Mouse (Mus musculus): ENCODE results near the gene Fam71a. TPM values are rescaled to one million over a fixed set of nuclear protein-coding genes. Genes with fewer than 3 reads are reported as not detected.

Gene Fam71a
- polyA plus RNA-seq, 1 experiment from 2014 or later: not detected

- Histone ChIP-seq H3K36me3 (no peaks in the 10 kb centered on the region), H3K4me3 (no peak overlapping the region), H3K27ac (no peak overlapping the region), H3K4me1 (replicated peaks) (0 out of 2 replicates have a peak, but pooled peaks cover 5% of the 10 kb centered on the region), H3K9me3 (peaks cover 13% of the 10 kb centered on the region), H3K27me3 (ENCODE audit: insufficient read depth, poor library complexity, severe bottlenecking) (no peaks in the 10 kb centered on the region)
- 80% methylated on average over 5 of the region's 5 CpGs for WGBS
- no peak for DNase-seq (ENCODE audit: low spot score)
Observed at GRCm38 (mm10) chr1:191132240-191132639, 32.4 kb downstream of the Fam71a start.

DNA sequence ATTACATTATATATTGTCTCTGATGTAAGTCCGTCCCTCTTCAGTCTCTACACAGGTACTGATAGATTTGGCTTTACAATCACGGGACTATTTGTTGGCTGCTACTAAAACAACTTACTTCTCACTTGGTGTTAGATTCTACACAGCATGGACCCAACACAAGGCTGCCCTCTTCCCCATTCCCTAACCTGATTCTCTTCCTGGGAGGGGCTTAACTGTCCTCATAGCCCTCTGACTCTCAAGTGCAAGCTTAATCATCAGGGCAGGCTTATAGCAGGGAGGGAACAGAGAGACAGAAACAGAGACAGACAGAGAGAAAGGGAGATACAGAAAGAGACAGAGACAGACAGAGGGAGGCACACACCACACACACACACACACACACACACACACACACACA lies 32.9 kb downstream of the Fam71a start:
- peaks cover 13% of the 10 kb centered on the region for H3K9me3 ChIP-seq
- no peaks in the 10 kb centered on the region for H3K36me3 ChIP-seq
- no peaks in the 10 kb centered on the region for H3K27me3 ChIP-seq (ENCODE audit: insufficient read depth, poor library complexity, severe bottlenecking)
- no peak overlapping the region for H3K27ac ChIP-seq
- 88% methylated on average over 2 of the region's 2 CpGs for WGBS
- 0 out of 2 replicates have a peak, but pooled peaks cover 5% of the 10 kb centered on the region for H3K4me1 ChIP-seq (replicated peaks)
- no peak overlapping the region for H3K4me3 ChIP-seq
- no peak for DNase-seq (ENCODE audit: low spot score)

DNA sequence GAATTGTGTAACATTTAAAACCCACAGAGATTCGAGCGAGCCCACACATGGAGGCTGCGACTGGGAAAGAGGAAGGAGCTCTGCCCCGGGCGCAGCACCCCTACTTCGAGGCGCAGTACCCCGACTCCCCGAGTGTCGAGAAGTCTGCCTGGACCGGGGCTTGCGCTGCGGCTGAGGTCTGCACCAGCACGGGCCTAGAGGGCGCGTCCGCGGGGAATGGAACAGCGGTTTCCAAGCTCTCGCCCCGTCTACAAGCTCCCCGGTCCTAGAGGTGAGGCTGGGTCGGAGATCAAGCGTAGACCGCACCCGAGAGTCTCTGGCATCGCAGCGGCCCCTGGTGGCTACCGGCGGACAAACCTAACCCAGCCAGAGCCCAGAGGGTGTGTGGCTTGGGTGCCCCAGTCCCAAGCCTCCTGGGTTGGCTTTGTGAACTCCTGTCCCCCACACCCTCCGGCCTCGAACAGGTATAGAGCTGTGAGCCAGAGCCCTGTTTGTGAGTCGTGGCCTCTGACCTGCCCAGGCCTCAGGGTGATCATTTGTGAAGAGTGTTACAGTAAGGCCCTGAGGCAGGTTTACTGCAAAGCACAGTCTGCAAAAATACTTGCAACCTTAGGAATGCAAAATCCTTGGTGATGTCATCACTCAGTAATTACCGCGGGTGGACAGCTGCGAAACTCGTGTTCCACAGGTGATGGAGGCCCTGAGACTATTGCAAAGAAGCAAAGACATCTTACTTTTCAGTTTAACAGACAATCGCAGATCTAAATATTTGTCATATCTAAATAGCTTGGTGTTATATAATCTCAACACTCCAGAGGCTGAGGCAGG lies 38.6 kb downstream of the Fam71a start:
- Histone ChIP-seq H3K36me3 (no peaks in the 10 kb centered on the region), H3K27me3 (ENCODE audit: insufficient read depth, poor library complexity, severe bottlenecking) (peaks cover 23% of the 10 kb centered on the region), H3K9me3 (peaks cover 13% of the 10 kb centered on the region), H3K4me3 (peak overlapping the region; percentile 46), H3K27ac (0 out of 2 replicates have a peak overlapping the region, but pooled peaks have one; percentile 6), H3K4me1 (replicated peaks) (peaks cover 15% of the 10 kb centered on the region)
- WGBS: 15% methylated on average over 38 of the region's 38 CpGs
- peak; percentile 78 for DNase-seq (ENCODE audit: low spot score)

GRCm38 (mm10) chr1:191124288-191124687 lies 40.3 kb downstream of the Fam71a start:
- Histone ChIP-seq H3K36me3 (no peaks in the 10 kb centered on the region), H3K27ac (no peak overlapping the region), H3K4me3 (no peak overlapping the region), H3K9me3 (peaks cover 3% of the 10 kb centered on the region; the same call in 1 of the 2 replicates), H3K4me1 (replicated peaks) (peaks cover 15% of the 10 kb centered on the region), H3K27me3 (ENCODE audit: insufficient read depth, poor library complexity, severe bottlenecking) (peaks cover 23% of the 10 kb centered on the region)
- WGBS: 66% methylated on average over 4 of the region's 4 CpGs
- no peak for DNase-seq (ENCODE audit: low spot score)

GRCm38 (mm10) chr1:191123696-191124095 lies 40.9 kb downstream of the Fam71a start:
- 86% methylated on average over 2 of the region's 2 CpGs for WGBS
- H3K9me3 ChIP-seq: no peaks in the 10 kb centered on the region
- peaks cover 23% of the 10 kb centered on the region for H3K27me3 ChIP-seq (ENCODE audit: insufficient read depth, poor library complexity, severe bottlenecking)
- DNase-seq (ENCODE audit: low spot score): no peak
- no peaks in the 10 kb centered on the region for H3K36me3 ChIP-seq
- H3K4me1 ChIP-seq (replicated peaks): peaks cover 15% of the 10 kb centered on the region
- H3K27ac ChIP-seq: no peak overlapping the region
- H3K4me3 ChIP-seq: no peak overlapping the region

DNA sequence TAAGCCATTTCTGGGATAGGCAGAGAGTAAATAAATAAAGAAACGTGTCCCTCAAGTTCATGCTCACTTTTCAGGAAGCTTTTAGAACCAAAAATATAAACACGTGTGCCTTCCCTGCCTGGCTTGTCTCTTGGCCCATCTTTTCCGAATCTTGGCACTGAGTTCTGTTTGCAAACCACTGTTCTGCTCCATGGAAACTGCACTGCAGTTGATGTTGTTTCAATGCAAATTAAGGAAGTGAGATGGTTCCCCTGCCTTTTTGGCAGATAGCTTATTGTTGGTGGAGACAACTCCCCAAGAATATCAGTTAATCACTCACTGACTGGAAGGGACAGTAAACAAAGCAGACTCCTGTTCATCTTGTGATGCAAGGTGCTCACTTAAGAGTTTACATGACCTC lies 41.9 kb downstream of the Fam71a start:
- peaks cover 15% of the 10 kb centered on the region for H3K4me1 ChIP-seq (replicated peaks)
- no peak for DNase-seq (ENCODE audit: low spot score)
- no peak overlapping the region for H3K27ac ChIP-seq
- WGBS: 85% methylated on average over 3 of the region's 3 CpGs
- H3K9me3 ChIP-seq: no peaks in the 10 kb centered on the region
- H3K36me3 ChIP-seq: no peaks in the 10 kb centered on the region
- peaks cover 23% of the 10 kb centered on the region for H3K27me3 ChIP-seq (ENCODE audit: insufficient read depth, poor library complexity, severe bottlenecking)
- H3K4me3 ChIP-seq: no peak overlapping the region

DNA sequence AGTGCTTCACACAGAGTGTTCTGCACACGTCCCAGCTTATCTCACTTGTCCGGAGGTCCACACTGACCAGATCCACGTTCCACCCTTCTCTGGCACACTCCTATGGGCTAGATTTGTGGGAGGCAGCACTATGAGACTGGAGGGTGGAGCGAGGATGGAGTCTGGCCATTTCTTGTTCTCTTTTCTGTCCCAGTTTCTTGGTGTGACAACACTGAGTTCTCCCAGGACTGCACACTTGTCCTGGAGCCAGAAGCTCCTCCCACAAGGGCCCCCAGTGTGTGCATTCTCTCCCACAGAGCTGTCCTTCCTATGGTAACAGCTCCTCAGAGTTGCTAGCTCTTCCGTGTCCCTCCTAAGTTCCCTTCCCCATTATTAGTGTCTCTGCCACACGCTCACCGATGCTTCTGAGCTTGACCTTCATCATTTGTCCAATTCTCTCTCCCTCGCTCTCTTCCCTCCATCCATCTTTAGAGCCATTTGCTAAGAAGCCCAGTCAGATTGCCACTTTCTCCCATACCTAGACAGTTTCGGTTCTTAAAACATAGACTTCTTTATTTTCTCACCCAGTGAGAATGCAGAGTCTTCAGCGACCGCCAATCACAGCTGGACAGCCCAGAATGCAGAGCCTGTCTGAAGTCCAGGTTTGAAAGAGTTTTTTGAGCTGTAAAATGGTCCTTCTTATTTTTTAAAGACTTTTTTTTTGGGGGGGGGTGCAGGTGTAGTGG lies 48.9 kb downstream of the Fam71a start:
- H3K36me3 ChIP-seq: no peaks in the 10 kb centered on the region
- H3K4me1 ChIP-seq (replicated peaks): peaks cover 18% of the 10 kb centered on the region
- H3K27me3 ChIP-seq (ENCODE audit: insufficient read depth, poor library complexity, severe bottlenecking): no peaks in the 10 kb centered on the region
- WGBS: 80% methylated on average over 11 of the region's 11 CpGs
- no peak for DNase-seq (ENCODE audit: low spot score)
- H3K27ac ChIP-seq: no peak overlapping the region
- no peaks in the 10 kb centered on the region for H3K9me3 ChIP-seq
- H3K4me3 ChIP-seq: no peak overlapping the region

DNA sequence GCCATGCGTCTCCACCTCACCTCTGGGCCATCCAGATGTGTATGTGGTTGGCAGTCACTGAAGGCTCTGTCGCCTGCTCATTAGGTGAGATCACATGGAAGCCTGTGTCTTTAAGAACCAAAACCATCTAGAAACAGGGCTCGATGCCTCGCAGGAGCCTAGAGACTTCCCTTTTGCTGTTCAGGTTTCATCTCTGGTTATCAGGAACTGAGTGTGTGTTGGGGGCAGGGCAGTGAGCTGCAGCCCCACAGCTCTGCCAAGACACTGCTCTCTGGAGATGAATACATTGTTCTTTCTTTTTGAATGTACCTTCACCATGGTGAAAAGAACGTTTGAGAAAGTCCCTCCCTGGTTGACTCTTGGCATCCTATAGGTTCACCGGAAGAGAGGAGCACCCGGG lies 49.7 kb downstream of the Fam71a start:
- Histone ChIP-seq H3K4me1 (replicated peaks) (peaks cover 18% of the 10 kb centered on the region), H3K27ac (peak overlapping the region; percentile 31; the same call in 1 of the 2 replicates), H3K27me3 (ENCODE audit: insufficient read depth, poor library complexity, severe bottlenecking) (no peaks in the 10 kb centered on the region), H3K36me3 (no peaks in the 10 kb centered on the region), H3K4me3 (no peak overlapping the region), H3K9me3 (no peaks in the 10 kb centered on the region)
- no peak for DNase-seq (ENCODE audit: low spot score)
- 80% methylated on average over 7 of the region's 7 CpGs for WGBS

Other genes with a start within 250 kb of the Fam71a start
- gene Angel2, start 239.7 kb downstream of the Fam71a start, polyA plus RNA-seq (2016; fragmentation: Nextera tagmentation; extraction: Ambion mirVana): 52.9 and 53.5 TPM in 2 replicates
- gene Vash2, start 185.5 kb downstream of the Fam71a start, polyA plus RNA-seq (2016; fragmentation: Nextera tagmentation; extraction: Ambion mirVana): 39.1 and 50.5 TPM in 2 replicates
- 6.4 and 6.9 TPM in 2 replicates for gene Flvcr1, start 138.7 kb downstream of the Fam71a start, polyA plus RNA-seq (2016; fragmentation: Nextera tagmentation; extraction: Ambion mirVana)
- not detected in 2 replicates for gene Spata45, start 128.2 kb downstream of the Fam71a start, polyA plus RNA-seq (2016; fragmentation: Nextera tagmentation; extraction: Ambion mirVana)
- gene Tatdn3, start 101.9 kb downstream of the Fam71a start, polyA plus RNA-seq (2016; fragmentation: Nextera tagmentation; extraction: Ambion mirVana): 9.9 and 13.9 TPM in 2 replicates
- 25.5 and 31.0 TPM in 2 replicates for gene Nsl1, start 101.8 kb downstream of the Fam71a start, polyA plus RNA-seq (2016; fragmentation: Nextera tagmentation; extraction: Ambion mirVana)
- gene Batf3, start 67.0 kb downstream of the Fam71a start, polyA plus RNA-seq (2016; fragmentation: Nextera tagmentation; extraction: Ambion mirVana): 4.8 and 5.2 TPM in 2 replicates
- 2.4 and 2.9 TPM in 2 replicates for gene Atf3, start 53.2 kb upstream of the Fam71a start, polyA plus RNA-seq (2016; fragmentation: Nextera tagmentation; extraction: Ambion mirVana)
- 58.6 and 75.5 TPM in 2 replicates for gene Nenf, start 153.4 kb upstream of the Fam71a start, polyA plus RNA-seq (2016; fragmentation: Nextera tagmentation; extraction: Ambion mirVana)
- gene Tmem206, start 161.1 kb upstream of the Fam71a start, polyA plus RNA-seq (2016; fragmentation: Nextera tagmentation; extraction: Ambion mirVana): 30.5 and 36.6 TPM in 2 replicates
- 8.0 and 12.4 TPM in 2 replicates for gene Ppp2r5a, start 238.5 kb upstream of the Fam71a start, polyA plus RNA-seq (2016; fragmentation: Nextera tagmentation; extraction: Ambion mirVana)